Mouse (Mus musculus) embryo, embryonic 9.5 days (tissue): ENCODE measurements around the gene Mob3c.

Source experiments
- DNase-seq: peaks from one replicate; pipeline ENCODE4 v3.0.0-alpha.2; 2017; ENCODE audit errors: extremely low spot score

The Mob3c gene

DNA sequence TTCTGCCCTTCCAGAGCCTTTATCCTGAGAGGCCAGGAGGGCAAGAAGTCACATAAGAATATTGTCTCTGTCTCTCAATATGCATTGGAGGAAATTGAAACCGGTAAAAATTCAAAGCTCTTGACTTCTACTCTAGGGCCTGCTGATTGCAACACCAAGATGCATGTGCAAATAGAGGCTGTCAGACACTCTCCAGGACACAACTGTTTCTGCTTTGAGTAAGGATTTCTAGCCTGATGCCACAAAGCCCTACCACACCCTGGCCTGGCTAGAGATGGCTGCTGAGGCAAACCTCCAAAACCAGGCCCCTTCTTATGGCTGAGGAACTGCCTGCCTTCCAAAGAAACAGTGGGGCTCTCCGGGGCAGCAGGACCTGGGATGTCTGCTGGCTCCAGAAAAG, 7.7 kb downstream of the Mob3c start:
- no peak for DNase-seq

DNA sequence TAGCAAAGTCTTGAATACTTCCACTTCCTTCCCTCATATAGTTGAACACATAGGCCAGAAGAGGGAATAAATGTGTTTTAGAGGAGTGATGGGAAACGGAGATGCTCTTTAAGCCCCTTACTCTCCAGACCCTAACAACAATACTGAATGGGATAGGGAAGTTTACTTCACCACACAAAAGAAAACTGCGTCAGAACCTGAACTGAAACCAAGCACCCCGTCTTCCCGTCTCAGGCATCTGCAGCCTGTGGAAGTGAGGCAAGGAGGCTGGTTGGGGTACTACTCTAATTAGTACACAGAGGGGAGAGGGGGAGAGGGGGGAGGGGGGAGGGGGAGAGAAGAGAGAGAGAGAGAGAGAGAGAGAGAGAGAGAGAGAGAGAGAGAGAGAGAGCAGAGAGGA, 10.3 kb downstream of the Mob3c start:
- no peak for DNase-seq

DNA sequence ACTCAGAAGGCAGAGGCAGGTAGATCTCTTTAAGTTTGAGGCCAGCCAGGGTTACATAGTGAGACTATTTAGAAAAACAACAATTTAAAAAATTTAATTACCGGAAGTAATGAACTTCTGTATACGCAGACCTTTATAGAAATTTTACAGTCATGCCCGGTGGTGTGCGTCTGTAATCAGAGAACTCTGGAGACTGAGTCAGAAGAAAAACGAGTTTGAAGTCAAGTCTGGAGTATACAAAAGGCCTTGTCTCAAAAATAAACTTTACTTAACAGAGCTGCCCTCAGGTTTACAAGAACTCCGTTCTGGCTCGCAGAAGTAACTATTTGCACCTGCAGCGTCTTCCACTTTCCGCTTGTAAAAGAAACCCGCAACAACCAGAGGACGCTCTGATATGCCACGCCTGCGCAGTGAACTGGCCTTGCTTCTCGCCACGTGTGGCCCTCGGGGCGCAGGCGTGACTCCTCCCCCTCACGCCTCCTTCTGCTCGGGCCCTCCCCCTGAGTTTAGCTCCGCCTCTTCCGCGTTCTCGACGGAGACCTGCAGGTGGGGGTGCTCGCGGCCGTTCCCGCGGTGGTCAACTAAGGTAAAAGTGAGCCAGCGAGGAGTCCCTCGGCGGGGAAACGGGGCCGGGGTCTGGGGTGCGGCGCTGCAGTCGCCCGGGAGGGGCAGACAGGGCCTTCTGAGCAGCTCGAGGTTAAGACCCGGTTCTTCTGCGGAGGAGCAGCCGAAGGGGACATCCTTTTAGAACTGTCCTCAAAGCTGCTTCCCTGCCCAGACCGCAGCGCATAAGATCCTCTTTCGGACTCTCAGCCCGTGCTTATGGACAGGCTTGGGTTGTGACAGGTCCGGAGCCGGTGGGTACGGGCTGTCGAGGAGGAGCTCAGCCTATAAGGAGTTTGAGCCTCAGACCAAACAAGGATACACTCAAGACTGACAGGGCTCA, 11.1 kb downstream of the Mob3c start, which contains the start of gene Mknk1:
TSS of gene Mknk1 (plus strand) at position 503 of the 946 bp plus-strand sequence.
- peak; percentile 93 for DNase-seq

DNA sequence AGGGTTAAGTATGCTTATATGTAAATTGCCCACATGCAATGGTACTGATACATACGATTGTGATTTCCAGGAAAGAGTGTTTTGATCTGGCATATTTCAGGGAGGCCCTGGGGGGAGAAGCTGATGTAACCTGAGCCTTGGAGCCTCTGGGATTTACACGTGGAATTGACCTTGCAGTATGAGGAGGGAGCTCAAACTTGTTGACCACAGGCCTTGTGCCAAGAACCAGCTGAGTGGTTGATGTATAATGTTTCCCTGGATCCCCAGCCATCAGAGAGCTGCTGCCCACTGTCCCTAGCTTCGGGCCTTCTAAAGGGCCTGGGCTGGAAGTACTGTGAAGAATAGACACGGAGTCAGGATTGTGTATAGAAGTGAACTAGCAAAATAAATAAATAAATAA, 12.1 kb downstream of the Mob3c start:
- no peak for DNase-seq

DNA sequence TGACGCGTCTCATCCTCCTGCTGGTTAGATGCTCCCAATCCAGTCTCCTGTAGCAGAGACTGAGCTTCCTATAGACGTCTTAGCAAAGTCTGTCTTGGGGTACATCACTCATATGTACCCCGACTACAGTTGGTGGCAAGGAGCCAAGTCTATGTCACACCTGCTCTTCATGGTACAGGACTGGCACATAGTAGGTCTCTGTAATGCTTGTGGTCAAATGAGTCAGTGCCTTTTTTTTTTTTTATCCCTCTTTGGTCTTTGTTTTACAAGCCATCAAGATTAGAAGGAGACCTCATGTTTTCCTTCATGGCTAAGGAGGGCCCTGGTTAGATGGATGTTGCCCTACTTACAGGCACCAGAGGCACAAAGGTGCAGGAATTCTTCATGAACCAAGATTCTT, 12.9 kb downstream of the Mob3c start:
- no peak for DNase-seq

DNA sequence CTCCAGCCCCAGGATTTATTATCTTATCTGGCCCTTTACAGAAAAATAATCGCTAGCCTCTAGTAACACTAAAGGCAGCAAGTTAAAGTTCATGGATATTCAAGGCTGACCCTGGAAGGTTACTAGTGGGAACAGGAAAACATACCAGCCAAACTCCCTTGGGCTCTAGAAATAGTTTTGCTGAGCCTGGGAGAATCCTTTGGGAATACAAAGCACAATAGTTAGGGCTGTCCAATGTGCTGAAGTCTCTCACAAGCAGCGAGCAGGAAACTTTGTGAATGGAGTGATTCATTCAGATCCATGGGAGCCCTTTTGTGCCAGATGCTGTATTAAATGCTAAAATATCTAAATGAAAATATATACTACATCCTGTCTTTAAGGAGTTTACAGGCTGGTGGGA, 18.8 kb downstream of the Mob3c start:
- no peak for DNase-seq

DNA sequence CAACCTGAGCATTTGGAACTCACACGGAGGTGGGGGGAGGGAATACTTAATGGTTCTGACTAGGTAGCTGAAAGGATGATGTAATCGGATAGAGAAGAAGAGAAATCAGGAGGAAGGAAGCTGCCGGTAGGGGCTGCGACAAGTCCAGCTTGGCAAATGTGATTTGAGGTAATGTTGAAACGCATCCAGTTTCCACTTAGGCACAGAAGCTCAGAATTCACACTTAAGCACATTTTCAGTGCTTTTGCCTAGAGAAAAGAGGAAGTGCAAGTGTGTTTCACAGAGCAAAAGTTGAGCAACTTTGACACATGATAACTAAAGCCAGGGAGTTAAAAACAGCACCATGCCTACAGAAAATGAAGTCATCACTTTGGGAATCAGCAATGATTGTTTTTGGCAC, 19.5 kb downstream of the Mob3c start:
- DNase-seq, result no peak

DNA sequence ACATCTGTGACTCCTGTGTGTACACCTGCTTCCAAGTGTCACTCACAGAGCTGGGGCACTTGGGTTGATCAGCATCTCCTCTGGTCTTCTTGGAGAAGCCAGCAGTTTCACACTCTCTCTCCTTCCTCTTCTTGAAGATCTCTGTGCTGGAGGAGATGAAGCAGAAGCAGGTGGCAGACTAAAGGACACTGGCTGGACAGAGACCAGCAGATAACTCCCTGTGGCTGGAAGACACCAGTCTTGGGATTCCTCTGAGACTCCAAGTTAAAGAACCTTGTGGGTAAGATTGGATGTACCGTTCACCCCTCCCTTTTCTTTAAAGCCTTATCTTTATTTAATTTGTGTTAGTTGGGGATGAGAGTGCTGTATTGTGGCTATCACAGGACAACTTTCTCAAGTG, 20.2 kb downstream of the Mob3c start:
- DNase-seq, result no peak

DNA sequence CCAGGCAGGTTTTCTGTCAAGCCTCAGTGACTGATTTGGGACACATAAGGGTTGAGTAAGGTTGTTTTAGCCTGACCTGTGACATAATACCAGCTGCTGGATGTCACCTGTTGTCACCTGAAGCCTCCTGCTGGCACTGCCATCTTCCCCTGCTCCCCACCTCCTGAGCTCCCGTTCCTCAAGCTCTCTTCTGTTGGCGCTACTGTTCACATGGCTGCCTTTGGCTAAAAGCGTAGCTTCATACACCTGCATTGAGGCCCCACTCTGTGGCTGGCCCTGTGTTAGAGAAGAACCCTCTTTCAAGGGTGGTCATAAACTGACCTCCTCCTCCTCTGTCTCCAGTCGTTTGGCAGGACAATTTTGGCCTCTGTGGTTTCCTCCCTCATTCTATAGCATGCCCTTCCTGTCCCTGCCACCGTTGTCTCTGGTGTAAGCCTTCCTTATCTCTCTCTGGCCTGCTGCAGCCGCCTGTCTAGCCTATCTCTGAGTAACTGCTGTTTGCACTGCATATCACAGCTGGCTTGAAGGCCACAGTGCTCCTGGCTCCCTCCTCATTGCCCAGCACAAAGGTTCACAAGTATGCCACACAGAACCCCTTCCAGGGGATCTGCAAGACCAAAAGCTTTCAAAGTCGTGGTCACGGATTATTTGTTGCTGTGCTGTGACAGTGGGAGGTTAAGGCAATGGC, 21.2 kb downstream of the Mob3c start:
- no peak for DNase-seq

DNA sequence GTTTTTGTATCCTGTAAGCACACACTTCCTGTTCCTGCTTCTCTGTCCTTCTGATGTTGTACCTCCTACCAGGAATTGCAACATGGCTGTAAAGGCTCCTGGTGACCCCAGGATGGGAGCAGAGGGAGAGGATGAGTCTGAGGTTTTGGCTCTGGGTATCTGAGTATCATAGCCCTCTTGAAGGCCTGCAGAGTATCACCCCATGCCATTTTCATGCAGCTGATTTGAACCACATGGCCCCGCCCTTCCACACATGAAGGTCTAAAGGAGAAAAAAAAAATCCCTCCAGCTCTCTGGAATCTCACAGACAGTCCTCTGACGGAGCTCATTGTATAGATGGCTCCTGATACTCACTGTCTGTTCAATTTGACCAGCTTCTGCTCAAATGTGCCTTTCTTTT, 22.2 kb downstream of the Mob3c start:
- DNase-seq, result no peak

DNA sequence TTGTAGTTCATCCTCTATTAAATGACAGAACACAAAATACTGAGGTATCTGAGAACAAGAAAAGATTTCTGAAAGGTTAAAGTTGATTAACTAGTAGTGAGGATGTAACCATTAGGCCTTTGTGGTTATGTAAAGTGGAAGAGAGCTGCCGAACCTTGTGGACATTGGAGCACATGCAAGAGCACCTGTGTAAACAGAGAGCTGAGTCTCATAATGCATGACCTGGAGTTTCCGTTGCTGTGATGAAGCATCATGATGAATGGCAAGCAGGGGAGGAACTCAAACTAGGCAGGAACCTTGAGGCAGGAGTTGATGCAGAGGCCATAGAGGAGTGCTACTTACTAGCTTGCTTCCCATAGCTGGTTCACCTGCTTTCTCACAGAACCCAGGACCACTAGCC, 22.7 kb downstream of the Mob3c start:
- DNase-seq, result no peak

DNA sequence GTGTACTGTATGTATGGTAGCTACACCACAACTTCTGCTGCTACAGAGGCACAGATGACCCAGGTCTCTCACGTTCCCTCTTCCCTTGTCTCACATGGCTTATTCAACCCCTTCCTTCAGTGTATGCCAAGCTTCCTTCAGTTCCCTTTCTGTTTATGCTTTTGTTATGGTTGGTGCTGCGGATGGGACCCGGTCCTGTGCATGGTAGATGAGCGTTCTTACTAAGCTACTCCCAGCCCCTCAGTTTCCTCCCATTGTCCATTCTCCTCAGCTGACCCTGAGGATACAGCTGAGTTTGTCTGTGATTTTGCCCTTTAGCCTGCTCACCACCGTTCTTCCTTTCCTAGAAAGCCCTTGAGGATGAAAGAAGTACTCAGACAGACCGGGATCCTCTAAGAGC, 23.7 kb downstream of the Mob3c start:
- DNase-seq, result no peak

DNA sequence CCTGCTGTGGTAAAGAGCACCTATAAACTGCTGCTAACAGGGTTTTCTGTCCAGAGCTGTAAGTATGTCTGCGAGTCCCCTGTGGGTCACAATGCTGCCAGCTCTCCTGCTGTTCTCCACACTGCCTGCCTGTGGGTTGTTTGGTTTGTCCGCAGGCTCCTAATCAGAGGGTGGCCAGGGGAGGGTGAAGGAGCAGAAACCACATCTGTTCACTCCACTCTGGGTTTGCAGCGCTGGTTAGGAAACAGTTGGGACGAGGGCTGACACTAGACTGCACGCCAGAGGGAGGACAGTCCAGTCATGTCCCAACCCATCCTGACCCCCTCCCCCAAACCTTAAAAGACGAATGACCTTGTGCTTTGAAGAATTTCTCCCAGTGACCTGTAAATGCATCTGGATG, 27.2 kb downstream of the Mob3c start:
- DNase-seq, result no peak

DNA sequence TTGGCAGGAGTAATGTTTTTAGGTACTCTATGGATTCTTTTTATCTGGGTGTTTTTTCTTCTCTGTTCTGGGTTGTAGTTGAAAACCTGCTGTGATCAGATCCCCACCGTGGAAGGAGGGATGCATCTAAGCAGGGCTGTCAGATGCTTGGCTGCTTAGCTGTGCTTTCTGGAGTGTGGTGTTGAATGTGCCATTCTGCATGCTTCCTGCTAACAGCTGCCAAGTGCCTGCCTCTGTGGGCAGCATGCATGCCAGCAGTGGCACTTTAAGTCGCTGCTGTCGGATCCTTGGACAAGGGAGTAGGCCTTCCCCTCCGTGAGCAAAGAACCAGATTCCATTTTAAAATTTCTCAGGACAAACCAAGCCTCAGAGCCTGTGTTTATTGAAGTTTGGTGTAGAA, 27.7 kb downstream of the Mob3c start:
- no peak for DNase-seq

DNA sequence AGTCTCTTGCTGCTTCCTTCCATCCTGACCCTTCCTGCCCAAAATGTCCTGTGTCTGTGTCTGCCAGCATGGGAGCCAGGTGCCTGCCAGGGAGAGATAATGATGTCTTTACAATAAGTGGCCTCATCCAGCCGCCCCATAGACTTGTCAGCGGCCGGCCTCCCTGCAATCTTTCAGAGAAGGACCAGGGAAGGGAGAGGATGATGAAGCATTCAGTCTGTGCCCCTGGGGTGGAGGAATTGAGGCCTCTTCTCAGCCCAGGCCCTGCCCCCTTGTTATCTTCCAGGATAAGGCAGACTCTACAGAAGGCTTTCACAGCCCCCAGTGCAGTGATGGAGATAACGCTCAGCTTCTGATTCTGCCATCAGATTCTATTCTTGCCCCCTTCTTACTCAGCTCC, 28.4 kb downstream of the Mob3c start:
- no peak for DNase-seq

DNA sequence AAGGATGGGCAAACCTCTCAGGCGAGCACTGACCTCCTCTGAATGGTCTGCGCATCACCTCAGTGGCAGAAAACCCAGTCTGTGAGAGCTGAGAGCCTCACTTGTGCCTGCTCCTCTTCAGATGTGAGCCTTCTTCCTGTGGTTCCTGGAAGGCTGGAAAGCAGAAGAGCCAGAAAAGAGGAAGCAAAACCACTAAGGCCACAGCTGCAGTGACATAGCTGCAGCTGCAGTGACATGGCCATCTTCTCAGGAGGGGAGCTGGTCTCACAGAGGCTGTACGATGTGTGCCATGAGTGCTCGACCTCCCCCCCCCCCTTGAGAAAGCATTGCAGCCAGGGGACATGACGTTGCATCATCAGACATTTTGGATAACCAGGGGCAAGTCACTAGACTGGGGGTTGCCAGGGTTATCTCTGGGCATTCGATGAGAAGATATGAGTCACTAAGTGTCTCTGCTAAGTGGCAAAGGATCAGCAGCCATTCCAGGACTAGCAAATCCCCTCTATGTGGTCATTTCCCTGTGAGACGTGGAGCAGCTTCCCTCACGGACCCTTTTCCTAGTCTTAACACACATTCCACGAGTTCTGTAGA, 29.5 kb downstream of the Mob3c start:
- no peak for DNase-seq

DNA sequence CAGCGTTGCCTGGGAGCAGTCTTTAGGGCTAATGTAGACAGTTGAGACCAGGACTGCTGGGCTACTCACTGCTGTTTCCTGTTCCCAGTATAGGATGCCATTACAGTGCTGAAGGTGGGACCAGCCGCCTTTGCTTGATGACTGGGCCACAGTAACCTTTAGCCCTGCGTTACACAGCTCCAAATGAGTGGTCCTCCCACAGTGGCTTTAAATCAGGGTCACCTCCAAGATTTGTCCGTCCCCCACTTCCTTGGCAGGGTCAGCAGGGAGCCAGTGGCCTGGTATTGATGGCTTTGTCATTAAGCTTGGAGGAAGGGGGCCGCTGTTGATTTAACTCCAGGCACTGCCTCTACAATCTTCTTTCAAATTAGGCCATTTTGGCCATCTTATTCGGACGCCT, 35.5 kb downstream of the Mob3c start:
- no peak for DNase-seq

DNA sequence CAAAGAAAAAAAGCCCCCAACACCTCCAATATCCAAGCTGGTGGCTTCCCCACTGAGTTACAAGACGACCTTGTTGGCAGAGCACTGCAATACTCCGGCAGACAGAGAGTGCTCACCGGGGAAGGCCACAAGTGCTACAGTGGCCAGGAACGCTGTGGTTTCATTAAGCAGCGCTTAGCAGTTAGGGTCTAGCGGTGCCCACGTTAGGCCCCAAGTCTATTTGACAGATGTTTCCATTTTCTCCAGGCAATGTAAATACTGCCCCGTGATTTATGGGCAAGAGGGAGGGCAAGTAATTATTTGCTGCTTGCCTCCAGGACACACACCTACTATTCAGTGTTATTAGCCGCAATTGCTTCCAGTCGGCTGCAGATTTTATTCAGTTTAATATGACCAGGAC, 36.0 kb downstream of the Mob3c start:
- no peak for DNase-seq

DNA sequence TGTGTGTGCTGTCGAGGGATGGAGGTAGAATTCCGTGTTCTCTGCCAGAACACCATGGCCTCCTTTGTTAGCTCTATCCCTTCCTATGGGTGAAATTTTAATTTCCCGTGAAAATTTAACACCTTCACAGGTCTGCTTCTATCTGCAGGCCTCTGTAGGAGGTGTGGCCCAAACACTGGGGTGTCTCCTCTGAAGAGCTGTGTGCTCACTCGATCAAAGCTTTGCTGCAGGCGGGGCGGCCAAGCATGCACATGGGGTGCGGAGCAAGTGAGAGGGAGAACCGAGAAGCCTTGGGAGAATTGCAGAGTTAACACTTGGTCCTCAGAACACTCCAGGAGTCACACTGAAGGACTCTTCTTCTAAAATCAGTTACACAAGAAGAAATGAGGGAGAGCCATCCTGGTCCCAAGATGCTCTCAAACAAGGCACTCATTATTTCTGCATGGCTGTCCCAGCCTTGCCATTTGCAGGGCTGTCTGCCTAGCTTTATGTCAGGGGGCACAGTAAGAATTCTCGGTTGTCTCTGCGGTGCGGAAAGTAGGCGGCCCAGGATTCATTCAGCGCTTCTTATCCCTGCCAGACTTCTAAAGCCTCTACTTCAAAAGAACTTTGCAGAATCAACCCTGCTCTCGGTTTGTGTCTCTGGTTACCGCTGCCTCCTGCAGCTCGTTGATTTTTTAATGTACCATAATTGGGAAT, 41.8 kb downstream of the Mob3c start:
- no peak for DNase-seq

DNA sequence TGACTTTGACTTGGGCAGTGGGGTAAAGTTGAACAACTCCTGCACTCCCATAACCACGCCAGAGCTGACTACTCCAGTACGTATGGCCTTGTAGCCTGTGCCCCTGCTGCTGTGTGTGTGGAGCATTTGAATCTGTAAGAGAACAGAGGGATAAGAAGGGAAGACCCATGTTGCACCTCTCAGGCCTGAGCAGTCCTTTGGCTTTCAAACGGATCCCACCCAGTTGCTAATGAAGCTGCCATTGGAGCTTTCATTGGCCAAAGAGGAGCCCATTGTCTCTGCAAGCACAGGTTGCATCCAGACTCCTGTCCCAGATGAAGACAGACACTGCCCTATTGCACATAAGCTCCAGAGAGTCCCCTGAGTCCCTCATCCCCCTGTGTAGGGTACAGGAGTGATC, 45.3 kb downstream of the Mob3c start:
- DNase-seq, result no peak

DNA sequence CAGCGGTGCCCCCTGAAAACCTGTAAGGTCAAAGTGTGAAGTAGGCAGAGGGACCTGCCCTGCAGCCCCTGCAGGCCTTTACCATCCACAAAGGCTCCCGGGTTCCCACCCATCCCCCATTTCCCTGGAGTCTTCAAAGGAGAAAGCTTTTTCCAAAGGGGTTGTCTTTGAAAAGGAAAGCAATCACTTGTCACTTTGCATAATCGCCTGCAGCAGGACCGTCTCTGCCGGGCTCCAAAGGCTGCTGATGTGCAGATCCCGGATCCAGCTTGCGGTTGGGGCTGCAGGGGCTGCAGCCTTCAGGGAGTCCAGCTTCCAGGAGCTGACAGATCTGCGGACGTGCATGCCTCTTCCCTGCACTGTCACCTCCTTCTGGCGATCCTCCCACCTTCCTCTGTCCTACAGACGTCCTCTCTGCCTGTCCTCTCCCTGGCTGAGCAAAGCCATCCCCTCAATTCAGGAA, 50.4 kb downstream of the Mob3c start:
- DNase-seq, result peak; percentile 78

DNA sequence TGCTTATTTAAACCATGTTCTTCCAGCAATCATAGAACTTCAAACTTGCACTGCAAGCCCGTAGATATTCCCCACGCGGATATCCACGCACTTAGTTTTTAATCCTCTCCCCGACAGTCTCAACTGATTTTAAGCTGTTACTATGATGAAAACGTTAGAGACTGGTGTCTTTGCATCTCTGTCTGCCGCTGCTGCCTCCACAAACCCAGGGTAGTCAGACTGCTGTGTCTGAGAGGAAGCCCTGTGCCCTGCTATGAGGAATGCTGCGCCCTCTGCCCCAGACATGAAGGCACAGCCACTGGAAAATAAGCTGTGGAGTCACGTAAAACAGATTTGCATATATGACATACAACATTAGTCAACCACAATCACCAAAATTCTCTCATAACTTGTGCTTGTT, 50.9 kb downstream of the Mob3c start:
- DNase-seq, result no peak
